Mouse (Mus musculus) thymus, adult 18-20 months (tissue): ENCODE data around the gene Fsd1.

ENCODE experiments used
- DNase-seq, 2 experiments: peaks; one replicate each; pipeline ENCODE4 v3.0.0; 2022; ENCODE audit warnings: mixed read lengths in 2 of 2

Fsd1 gene

DNA sequence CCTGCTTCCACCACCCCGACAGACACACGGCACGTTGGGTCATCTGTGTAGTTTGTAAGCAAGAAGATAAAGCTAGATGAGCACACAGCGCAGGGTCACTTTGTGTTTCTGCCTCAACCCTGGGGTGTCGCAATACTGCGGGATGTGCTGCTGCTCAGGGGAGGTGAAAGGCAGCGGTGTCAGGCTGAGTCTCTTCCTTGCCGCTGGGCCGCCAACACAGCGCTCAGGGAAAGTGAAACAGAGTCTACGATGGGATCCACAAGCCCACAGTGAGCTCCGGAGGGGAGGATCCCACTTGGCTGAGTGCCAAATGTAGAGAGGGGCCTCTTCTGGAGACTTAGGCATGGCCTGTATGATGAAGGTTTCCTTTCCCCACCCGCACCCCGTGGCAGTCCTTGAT, 23.1 kb upstream of the Fsd1 start:
- DNase-seq: no peak

- DNase-seq: no peak
Observed at GRCm38 (mm10) chr17:55964496-55964895, 21.8 kb upstream of the Fsd1 start.

DNA sequence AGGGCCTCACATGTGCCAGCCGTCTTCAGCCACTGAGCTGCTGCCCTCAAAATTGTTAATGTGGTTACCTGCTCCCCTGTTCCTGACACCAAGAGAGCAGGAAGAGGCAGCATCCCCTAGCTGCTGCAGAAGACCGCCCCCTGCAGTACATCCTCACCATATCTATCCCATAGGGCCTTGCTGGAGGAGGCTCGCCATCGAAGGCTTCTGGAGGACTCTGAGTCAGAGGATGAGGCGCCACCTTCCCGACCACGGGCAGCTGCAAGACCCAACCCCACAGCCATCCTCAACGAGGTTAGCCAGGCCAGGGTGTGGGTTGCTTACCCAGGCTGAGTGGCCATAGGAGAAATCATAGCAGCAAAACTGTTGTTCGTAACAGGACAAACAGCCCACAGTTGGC, 21.3 kb upstream of the Fsd1 start:
- no peak for DNase-seq

- DNase-seq: no peak
Observed at GRCm38 (mm10) chr17:55967186-55967585, 19.1 kb upstream of the Fsd1 start.

DNA sequence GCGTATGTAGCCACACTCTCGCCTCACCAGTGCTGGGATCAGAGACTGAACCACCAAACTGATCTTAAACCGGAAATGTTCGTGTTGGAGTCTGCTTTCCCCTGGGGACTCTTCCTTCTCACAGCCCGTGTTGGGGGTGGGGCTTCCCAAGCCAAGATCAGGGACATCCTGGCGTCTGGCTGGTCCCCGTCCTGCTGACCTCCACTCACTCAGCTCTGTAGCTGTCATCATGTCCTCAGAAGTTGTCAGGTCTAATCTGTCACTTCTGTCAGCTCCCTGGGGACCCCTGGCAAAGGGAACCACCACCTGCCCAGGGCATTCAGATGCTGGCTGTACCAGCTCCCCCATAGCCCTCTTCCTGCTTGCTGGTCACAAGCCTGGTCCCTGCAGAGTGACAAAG, 18.1 kb upstream of the Fsd1 start:
- no peak for DNase-seq

DNA sequence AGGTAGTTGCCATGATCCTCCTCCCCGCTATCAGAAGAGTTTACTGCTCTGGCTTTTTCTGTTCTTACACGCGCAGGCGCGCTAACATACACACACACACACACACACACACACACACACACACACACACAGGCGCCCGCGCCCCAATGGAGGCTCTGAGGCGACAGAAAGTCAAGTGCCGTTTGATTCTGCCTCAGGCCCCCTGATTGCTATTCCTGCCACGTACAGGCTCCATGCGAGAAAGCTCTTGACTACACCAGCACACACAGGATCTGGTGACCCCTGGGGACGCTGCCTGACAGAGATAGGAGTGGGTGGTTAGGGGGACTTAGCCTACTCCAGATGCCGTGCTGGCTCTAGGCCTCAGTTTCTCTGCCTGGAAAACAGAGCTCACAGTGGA, 16.7 kb upstream of the Fsd1 start:
- DNase-seq: no peak

GRCm38 (mm10) chr17:55969966-55970891, 16.1 kb upstream of the Fsd1 start, which contains the start of gene Shd:
Gene Shd, plus strand, starts transcription at chr17:55970467.
- DNase-seq: no peak

DNA sequence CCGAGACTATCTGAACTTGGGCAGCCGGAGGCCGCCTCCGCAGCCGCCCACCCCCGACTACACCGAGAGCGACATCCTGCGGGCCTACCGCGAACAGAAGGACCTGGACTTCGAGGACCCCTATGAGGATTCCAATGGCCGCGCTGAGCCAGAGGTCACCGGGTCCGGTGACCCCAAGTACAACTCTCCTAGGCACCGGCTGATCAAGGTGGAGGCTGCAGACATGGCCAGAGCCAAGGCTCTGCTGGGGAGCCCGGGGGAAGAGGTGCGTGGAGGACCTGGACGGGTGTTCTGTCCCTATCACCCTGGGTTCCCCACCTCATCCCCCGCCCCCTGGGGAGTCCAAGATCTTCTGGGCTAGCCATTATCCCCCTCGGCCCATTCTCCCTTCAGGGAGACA, 14.9 kb upstream of the Fsd1 start:
- DNase-seq: no peak

DNA sequence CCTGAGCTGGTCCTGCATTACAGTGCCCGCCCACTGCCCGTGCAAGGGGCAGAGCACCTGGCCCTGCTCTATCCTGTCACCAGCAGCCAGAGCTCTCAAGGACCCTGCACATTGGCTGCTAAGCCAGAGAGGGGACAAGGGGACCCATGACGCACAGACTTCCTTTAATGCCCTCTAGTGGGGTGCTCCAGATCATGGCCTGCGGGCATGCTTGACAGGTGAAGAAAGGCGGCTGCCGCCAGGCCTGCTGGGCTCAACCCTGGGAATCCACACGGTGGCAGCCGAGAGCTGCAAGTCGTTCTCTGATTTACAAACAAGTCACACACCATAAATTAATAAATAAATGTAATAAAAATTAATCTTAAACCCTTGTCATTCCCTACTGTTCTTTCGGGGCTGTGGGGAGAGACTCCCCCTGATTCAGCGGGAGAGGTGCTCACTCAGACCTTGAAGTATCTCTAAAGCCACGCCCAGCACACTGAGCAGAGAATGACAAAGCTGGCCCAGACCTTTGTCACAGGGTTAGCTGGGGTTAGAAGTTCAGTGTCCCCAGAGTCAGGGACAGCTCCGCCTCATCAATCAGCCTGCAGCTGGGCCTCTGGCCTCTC, 9.9 kb upstream of the Fsd1 start:
- peak; percentile 49 to 57 for DNase-seq

DNA sequence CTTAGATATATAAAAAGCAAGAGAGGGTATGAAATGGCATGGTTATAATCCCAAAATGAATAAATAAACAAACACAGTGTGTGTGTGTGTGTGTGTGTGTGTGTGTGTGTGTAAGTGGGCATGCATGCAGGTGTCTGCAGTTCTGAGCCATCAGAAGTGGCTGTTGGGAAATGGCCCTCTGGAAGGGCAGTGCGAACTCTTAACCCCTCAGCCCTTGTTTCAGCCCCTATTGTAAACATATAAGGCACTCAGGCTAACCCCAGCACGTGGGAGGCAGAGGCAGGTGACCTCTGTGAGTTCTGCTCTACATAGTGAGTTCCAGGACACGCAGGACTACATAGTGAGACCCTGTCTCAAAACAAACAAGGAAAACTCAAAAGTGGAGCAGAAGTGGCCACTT, 9.0 kb upstream of the Fsd1 start:
- DNase-seq: no peak

- DNase-seq: no peak
Observed at GRCm38 (mm10) chr17:55990278-55990898, 4.1 kb downstream of the Fsd1 start.

- DNase-seq: no peak
Observed at GRCm38 (mm10) chr17:55996007-55996406, 9.7 kb downstream of the Fsd1 start.

DNA sequence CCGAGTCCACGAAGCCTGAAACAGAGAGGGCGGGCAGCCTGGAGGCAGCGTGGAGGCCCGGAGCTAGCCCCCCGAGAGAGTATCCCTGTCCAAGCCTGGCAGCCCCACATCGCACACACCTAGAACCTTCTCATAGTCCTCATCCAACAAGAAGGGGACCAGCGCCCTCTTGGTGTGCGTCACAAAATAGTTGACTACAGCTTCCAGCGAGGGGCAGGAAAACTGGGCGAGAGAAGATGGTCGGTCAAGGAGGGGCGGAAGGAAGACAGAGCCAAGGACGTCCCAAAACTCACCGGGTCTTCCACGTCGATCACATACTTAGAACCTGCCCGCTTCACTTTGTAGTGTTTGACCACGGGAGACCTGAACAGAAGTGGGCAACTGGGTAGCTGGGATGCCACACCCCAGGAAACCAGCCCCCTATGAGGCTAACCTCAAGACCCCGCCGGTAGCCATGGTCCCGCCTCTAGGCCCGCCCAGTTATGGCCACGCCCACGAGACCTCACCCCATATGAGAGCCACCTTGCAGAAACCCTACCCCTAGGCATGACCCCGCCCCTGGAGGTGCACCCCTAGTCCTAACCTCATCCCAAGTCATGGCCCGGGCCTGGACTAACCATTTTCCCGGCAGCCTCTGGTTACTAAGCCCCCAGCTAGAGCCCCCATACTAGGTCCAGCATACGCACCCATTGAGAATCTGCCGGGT, 13.6 kb downstream of the Fsd1 start:
- DNase-seq: no peak

GRCm38 (mm10) chr17:56003000-56003399, 16.7 kb downstream of the Fsd1 start:
- DNase-seq: no peak

DNA sequence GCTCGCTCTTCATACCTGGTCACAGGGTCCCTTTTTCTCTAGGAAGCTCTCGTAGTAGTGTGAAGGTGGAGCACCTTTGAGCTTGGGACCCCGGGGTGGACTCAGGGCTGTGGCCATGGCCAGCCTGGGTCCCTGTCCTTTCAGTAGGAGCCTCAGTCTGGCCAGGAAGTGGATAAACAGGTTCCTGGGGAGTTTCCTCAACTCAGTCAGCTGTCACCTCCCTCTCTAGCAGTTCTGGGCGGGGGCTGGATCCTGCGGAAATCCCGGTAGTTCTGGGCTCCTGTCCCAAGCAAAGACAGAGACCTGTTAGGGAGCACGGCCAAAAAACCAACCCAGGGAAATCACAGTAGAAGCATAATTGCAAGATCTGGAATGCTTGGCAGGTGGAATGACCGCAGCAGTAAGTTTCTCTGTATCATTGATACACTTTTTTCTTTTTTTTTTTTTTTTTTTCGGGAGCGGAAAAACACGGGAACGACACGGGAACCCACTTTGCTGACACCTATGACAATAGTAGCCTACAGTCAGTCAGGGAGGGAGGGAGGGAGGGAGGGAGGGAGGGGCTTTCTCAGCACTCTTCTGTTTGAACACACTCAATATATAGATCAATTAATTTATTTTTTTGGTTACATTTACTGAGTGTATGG, 19.2 kb downstream of the Fsd1 start, which contains the start of the genes Stap2 and Mpnd:
TSS of gene Stap2 (minus strand) at position 170 of the 647 bp plus-strand sequence.
TSS of gene Mpnd (plus strand) at position 297 of the 647 bp plus-strand sequence.
- DNase-seq: no peak

GRCm38 (mm10) chr17:56006956-56007355, 20.6 kb downstream of the Fsd1 start:
- DNase-seq: no peak

DNA sequence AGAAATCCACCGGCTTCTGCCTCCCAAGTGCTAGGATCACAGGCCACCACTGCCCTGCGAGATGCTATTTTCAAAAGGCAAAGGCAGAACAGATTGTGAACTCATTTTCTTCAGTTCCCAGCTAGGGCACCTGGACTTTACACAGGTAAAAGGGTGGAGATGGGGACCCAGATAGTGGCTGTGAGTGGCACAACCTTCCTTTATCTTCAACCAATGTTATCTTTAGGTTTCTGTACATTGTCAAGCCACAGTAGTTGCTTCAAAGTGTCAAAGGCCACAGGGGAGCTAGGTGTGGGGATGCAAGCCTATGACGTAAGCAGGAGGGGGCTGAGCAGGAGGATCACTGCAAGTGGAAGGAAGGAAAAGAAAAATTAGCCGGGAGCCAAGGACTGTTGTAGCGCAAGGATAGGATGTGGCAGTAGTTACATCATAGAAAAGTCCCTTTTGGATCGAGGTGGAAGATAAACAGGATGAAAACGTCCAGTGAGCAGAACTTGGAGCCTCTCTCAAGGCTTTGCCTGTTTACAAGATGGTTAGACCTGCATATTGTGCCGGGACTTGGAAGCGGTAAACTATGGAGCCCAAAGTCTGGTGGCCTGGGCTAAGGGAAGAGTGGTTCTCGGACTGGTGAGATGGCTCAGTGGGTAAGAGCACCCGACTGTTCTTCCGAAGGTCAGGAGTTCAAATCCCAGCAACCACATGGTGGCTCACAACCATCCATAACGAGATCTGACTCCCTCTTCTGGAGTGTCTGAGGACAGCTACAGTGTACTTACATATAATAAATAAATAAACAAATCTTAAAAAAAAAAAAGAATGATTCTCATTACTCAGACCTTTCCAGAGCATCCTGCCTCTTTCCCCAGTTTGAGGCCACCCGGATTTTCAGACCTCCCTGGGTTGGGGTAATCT, 21.4 kb downstream of the Fsd1 start:
- no peak for DNase-seq

- DNase-seq: peak; percentile 82 to 90
Observed at GRCm38 (mm10) chr17:56008356-56009087, 22.2 kb downstream of the Fsd1 start.

- DNase-seq: peak; percentile 88 to 91
Observed at GRCm38 (mm10) chr17:56009088-56009961, 23.0 kb downstream of the Fsd1 start.

- no peak for DNase-seq
Observed at GRCm38 (mm10) chr17:56009962-56010240, 23.6 kb downstream of the Fsd1 start.
